Mouse (Mus musculus): ENCODE results near the gene Abcc8.

Abcc8 gene

DNA sequence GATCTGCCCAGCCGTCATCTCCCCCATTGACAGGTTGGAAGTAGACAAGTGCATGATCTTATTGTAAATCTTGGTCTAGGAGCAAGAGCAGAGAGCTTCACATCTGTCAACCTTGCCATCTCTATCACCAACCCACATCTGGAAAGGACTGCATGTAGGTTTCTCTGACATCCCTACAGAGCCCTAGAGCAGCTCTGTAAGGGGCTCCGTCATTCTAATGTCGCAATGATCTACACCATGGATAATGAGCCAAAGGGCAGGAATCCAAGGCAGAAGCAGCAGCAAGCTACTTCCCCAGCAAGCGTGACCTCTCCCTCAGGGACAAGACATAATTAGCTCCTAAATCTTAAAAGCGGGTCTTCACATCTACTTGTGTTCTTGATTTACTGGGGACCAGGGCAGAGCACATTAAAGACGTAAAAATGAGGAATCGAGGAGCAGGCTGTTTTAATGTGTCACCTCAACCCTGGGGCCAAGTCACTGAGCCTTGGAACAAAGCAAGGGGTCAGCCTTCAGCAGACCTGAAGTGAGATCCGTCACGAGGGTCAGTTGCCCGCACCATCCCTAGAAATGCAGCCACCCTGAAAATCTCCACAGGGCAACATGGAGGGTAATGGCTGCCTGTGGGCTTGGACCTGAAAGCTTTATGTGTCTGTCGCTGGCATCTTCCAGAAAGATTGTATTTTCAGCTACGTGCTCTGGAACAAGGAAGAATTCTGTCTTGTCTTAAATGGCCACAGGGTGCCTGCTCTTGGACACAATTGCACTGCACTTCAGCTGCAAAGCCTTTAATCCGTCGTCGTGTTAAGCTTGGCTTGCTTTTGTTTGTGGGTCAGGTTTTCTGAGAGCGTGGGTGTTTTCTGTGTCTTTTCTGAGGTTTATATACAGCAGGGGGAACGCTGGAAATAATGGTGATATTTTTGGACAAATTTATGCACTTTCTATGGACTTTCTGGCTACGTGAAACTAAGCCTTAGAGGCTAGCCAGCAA lies 25.0 kb downstream of the Abcc8 start:
- DNase-seq (ENCODE audit: low read depth, low spot score): no peak

- no peak for DNase-seq (ENCODE audit: low read depth, low spot score)
Measured at GRCm38 (mm10) chr7:46152819-46153351, 26.9 kb downstream of the Abcc8 start.

- no peak for DNase-seq (ENCODE audit: low read depth, low spot score)
Measured at GRCm38 (mm10) chr7:46147417-46147816, 32.4 kb downstream of the Abcc8 start.

DNA sequence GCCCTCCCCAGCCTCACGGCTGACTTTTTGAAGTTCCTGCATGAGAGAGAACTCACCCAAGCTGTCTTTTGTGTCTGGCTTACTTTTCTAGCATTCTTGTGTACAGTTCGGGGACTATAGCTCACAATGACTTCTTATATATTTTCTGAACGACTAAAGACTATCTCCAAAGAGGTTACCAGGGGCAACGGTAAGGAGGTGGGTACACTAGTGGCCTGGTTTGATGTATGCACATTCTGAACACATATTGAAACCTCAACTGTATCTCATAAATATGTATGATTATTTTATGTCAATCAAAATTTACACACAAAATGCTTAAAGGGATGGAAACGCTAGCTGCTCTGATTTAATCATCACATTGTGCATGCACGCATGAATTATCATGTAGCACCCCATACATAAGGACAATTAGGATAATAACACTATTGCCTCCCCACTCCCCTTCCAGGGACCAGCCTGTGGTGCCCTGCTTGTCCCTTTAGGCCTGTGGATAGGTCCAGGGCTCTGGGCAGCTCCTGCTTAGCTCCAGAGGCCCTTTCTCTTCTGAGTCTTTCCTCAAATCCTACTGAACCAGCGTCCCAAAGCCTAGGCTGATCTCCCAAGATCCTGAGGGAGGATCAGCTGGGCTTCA lies 33.0 kb downstream of the Abcc8 start:
- DNase-seq (ENCODE audit: low read depth, low spot score): no peak

- no peak for DNase-seq (ENCODE audit: low read depth, low spot score)
Measured at GRCm38 (mm10) chr7:46144061-46144460, 35.8 kb downstream of the Abcc8 start.

DNA sequence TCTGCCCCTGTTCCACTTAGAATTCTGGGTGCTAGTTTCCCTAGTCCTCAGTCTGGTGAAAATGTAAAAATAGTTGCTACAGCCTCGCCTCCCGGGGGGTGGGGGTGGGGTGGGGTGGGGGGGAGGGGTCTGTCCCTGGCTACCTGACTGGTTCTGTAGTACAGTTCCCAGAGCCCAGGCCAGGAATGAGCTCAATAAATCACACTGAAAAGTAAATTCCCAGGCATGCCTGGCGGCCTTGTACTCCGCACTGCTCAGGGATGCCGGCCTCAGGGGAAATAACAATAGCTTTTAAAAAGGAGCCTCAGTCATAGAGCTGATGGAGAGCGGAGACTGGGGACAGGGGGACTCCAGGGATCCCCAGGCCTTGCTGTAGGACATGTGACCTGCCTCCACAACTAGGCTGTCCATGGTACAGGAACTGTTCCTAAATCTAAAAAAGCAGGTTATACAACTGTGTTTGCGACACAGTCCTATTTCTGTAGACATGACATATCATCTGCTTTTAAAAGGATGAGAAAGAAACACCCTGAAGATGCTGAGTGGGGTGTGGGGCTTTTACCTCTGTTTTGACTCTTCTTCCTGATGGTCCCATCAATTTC lies 41.4 kb downstream of the Abcc8 start:
- DNase-seq (ENCODE audit: low read depth, low spot score): no peak

DNA sequence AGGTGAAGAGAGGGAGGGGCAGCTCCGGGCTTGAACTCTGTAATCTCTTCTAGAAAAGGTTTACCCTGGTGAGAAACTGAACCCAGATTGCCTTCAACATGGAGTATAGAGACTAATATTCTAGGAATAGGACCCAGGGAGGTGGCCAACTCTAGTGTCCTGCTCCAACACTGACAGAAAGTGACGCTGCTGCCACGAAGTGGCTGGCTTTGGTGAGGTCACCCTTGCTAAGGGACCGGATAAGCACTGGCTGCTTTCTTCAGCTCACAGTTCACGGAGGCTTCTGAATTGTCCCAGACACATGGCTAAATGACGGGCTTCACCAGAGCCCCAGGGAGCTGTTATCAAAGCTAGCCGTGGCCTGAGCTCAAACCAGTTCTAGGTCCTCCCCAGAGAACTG lies 46.0 kb downstream of the Abcc8 start:
- no peak for DNase-seq (ENCODE audit: low read depth, low spot score)

DNA sequence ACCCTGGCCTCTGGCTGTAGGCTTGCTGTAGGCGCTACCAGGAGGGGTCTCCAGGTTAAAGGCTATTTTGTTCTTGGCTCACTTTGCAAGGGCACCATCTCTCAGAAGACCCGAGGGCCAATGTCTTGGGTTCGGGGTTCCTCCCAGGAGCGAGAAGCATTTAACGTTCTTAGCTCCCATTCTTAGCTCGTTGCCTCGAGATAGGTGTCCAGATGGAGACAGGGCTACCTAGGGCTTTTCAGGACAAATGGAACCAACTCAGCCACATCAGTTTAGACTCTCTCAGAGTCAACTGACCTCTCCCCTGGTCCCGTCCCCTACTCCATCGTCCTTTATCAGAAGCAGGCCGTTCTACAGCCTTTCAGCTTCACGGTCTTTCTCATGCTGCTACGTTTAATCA lies 47.6 kb downstream of the Abcc8 start:
- no peak for DNase-seq (ENCODE audit: low read depth, low spot score)

DNA sequence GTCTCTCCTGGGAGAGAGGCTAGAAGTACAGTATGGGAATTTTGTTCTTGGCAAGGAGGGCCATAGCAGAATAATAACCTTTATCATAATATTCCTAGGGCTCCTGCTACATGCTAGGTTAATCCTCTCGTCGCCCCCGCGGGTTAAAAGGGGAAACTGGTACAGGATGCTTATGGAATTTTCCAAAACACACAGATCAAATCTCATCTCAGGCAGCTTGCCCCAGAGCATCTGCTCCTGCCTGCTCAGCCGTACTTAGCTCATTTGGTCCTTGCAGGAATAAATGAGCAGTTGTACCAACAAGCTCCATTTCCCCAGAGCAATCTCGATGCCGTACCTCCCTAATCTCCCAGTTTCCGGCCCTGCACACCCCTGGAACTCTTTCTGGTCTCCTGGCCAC lies 48.0 kb downstream of the Abcc8 start:
- DNase-seq (ENCODE audit: low read depth, low spot score): no peak

- DNase-seq (ENCODE audit: low read depth, low spot score): no peak
Measured at GRCm38 (mm10) chr7:46131266-46131665, 48.6 kb downstream of the Abcc8 start.

DNA sequence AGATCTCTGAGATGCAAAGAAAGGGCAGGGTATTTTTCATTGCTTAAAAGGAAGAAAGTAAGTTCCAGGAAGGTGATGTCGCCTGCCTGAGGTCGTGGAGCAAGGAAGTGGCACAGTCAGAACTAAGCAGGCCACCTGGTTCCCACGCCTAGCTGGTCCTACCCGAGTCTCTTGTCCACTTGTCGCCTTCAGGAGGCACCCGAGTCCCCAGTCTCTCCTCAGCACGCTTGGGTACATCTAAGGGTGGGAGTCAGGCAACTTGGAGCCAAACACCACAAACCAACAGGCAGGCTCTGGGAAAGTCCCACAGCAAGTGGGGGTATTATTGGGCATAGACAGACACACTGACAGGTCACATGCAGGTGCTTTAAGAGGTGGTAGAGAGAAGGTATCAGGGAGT lies 49.1 kb downstream of the Abcc8 start:
- DNase-seq (ENCODE audit: low read depth, low spot score): no peak

- no peak for DNase-seq (ENCODE audit: low read depth, low spot score)
Measured at GRCm38 (mm10) chr7:46129463-46130179, 50.2 kb downstream of the Abcc8 start.

- DNase-seq (ENCODE audit: low read depth, low spot score): no peak
Measured at GRCm38 (mm10) chr7:46128196-46128595, 51.6 kb downstream of the Abcc8 start.

DNA sequence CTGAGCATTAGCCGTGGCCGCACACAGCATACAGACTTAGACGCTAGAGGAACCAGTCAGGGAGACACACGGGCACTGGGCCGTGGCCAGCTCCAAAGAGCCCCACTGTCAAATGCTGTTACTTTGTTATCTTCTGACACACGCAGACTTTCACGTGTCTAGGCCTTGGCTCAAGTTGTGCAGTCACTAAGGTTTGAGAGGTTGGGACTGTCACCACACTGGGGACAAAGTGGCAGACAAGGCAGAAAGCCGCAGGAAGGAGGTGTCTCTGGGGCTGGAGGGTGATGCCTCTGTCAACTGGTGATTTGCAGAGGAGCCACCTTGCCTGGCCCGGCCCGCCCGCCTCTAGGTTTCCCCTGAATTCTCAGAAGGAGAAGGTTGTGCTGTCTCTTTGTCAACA lies 54.5 kb downstream of the Abcc8 start:
- DNase-seq (ENCODE audit: low read depth, low spot score): no peak

- no peak for DNase-seq (ENCODE audit: low read depth, low spot score)
Measured at GRCm38 (mm10) chr7:46124460-46124859, 55.4 kb downstream of the Abcc8 start.

DNA sequence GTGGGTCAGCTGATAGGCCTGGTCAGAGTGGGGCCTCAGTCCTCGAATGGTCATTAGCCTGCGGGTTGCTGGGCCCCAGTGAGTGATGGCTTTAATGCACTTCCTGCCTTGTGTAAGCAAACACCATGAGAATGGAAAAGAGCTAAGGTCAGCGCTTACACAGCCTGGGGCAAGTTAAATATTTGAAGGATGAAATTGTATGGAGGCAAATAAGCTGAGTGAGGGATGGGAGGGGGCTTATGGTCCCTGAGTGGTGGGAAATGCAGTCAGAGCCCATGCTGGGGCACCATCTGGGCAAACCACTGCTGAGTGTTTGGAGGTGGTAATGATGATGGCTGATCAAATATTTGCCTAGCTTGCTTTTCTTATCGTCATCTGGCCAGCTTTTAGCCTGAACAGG lies 56.9 kb downstream of the Abcc8 start:
- no peak for DNase-seq (ENCODE audit: low read depth, low spot score)

DNA sequence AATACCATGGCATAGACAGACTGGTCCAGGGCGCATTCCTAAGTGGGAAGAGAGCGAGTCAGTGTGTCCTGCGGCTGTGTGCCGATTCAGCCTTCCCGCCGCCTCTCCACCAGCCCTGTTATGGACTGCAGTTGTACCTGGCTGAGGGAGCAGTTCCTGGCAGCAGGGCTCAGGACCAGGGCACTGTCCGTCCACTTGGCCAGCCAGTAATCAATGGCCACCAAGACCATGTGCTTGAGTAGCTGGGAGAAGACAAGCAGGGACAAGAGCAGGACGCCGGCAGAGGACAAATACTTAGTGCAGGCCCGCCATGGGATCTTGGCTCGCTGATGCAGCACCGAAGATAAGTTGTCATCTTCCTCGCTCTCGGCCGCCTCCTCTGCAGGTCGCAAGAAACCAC lies 62.8 kb downstream of the Abcc8 start:
- no peak for DNase-seq (ENCODE audit: low read depth, low spot score)

- no peak for DNase-seq (ENCODE audit: low read depth, low spot score)
Measured at GRCm38 (mm10) chr7:46116118-46116581, 63.7 kb downstream of the Abcc8 start.

DNA sequence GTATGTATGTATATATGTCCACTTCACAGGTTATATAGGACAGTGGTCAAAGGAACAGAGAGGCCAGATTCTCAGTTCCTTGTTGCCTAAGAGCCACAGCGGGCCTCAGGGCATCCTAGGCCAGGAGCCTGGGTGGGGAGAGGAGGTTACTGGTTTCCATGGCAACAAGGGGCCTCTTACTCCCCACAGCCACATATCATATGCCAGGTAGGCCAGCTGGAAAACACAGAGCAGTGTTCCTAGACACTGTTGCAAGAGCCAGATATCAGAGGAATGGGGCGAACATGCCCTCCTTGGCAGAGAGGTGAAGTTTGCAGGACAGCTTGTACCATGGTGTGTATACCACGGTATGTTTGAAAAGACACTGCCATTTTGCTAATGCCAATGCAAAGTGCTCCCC lies 66.4 kb downstream of the Abcc8 start:
- DNase-seq (ENCODE audit: low read depth, low spot score): no peak

DNA sequence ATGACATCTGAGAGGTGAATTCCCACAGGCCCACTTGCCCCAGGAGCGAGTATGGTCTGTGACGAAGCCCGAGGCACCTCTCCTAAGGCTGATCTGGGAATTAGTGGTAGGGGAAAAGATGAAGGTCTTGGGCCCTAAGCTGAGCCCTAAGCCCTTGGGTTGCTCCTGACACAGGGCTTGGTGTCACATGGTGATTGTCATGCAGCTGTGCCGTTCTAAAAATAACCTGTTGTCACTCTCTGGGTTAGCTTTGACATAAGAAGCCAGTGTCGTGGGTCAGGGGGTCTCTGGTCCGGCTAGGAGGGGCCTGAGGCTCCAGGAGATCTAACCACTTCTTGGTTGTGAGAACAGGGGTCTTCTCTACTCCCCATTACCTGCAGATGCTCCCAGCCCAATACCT lies 67.9 kb downstream of the Abcc8 start:
- DNase-seq (ENCODE audit: low read depth, low spot score): no peak

DNA sequence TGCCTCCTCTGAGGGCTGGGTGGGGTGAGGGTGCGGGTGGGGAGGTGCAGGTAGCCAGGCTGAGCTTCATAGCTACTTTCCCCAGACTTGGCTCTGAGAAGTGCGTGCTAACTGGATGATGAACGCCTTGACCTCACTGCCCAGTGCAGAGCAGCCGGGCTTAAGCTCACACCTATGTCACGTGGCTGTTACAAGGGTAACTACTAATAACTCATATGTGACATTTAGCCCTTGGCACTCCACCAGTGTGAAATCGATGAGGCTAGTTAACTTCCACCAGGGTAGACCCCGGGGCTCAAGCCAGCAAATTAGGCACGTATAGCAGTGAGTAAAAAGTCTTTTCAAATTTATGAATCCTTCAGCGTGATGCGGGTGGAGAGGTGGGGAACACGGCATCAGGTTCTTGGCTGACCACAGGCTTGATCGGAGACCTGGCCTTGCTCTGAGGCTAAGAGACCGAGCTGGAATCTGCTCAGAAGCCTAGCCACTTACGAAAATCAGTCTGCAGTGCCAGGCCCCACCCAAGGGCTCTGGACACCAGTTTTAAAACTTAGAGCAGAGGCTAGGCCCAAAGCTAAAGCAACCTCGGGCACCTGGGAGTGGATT lies 68.5 kb downstream of the Abcc8 start:
- DNase-seq (ENCODE audit: low read depth, low spot score): no peak

Data from ZHBTc4 (cell line).